Mouse (Mus musculus) gastrocnemius, postnatal 14 days (tissue): Measurements from ENCODE around the gene Efl1. TPM values are rescaled to one million over a fixed set of nuclear protein-coding genes. Genes with fewer than 3 reads are reported as not detected.

Experiments
- DNase-seq: peaks from one replicate; pipeline ENCODE4 v3.0.0; 2021; ENCODE audit warnings: mixed read lengths
- intact Hi-C: fragments of 180-260 bp; cut with DNase I; formaldehyde crosslinking; loops from one replicate; pipeline ENCODE4 v1.15.1; 2025; ENCODE audit warnings: low total_unique reads
- long read RNA-seq, 2 experiments: library from polyadenylated mRNA; stranded (forward); transcript quantifications; one replicate each; pipeline ENCODE4 v2.0.0; 2021
- total RNA-seq, 2 experiments: library from RNA; stranded (reverse); gene quantifications; 2 replicates each; pipeline ENCODE4 v1.2.3; 2021

Efl1 gene
- total RNA-seq: 1 to 10 TPM; 8.3 to 8.9 TPM
- long read RNA-seq, experiment 1, partial matches to known transcripts: 2 of 2 reads
- long read RNA-seq, experiment 1, other reads (novel, unspliced or antisense): 0 of 2 reads
- long read RNA-seq, experiment 2, partial matches to known transcripts: 2 of 5 reads
- long read RNA-seq, experiment 2, other reads (novel, unspliced or antisense): 2 of 5 reads

- peak; percentile 93 for DNase-seq
- intact Hi-C loops: no loop called here
These were observed at the start of gene Efl1, which contains the start of gene Saxo2 for GRCm38 (mm10) chr7:82648353-82649080. Gene Efl1, plus strand, starts transcription at chr7:82648614. Gene Saxo2, minus strand, starts transcription at chr7:82648528.

GRCm38 (mm10) chr7:82602008-82602407, 46.4 kb upstream of the Efl1 start:
- no peak for DNase-seq
- intact Hi-C loops: no loop called here

- DNase-seq: no peak
- intact Hi-C loops: no loop called here
These were observed 43.0 kb upstream of the Efl1 start for GRCm38 (mm10) chr7:82605425-82605824.

DNA sequence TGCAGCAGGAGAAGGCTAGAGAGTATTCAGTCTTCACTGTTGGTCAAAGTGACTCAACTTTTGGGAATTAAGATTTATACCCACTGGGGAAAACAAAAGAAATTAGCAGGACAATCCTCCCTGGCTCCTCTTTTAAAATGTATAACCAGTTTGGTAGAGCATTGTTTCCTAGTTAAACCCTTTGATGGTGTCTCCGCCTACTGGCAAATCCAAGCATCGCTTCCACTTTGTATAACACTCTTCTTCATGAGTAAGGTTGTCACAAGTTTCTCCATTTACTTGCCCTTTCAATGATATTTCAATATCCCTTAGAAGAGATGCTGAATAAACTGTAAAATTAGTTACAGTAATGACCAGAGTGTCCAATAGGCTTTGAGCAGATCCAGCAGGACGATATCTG, 38.8 kb upstream of the Efl1 start:
- intact Hi-C loops: no loop called here
- DNase-seq: no peak

DNA sequence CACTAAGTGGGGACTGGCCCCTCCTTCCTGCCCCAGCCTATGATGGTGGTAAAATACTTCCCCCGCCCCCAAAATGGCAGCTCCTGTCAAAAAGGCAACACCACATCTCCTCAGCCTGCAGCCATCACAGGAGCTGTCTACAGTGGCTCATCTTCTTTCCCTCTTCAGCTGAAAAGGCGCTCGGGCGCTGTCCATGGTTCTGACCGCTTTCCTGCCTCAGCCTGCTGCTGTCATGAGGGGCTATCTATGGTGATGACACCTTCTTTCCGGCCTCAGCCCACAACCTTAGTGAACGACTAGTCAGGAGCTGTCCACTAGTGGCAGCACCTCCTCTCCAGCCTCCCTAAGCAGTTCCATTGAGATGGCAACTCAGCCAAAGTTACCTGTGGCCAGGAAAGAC, 23.1 kb upstream of the Efl1 start:
- intact Hi-C loops: no loop called here

DNA sequence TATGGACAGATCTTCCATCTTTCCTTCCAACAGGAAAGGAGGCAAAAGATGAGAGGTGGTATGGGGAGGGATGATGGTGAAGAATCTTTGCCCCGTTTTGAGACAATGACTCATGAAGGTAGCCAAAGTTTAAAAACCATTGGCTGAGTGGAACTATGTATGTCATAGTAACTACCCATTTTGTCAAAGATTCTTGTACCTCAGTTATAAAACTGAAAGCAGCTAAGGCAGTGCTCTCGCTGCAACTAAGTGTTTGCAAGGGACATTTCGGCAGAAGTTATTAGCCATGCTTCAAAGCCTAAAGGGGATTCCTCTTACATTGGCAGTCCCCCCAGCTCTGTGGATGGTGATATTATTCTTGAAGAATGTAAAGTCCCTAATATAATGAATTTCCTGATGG, 1.2 kb upstream of the Efl1 start:
- no peak for DNase-seq
- intact Hi-C loops: no loop called here

More for the DNA sequence above, 23.1 kb upstream of the Efl1 start:
- peak; percentile 58 for DNase-seq

DNA sequence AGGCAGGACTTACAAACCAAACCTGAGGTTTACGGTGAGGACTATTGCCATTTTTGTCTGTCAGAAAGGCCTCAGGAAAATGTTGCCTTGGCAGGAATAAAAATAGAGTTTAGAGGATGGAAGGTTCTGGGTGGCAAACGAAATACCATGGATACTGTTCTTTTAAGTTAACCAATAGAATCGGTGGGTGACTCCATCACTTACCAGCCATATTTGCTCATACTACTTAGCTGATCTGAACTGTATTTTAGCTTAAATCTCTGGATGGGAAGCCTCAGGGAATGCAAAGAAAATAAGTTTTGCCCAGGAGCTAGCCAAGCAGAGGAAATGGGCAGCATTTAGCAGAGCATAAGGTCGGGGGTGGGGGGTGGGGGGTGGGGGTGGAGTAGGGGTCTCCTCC, 505 bp upstream of the Efl1 start:
- intact Hi-C loops: no loop called here
- DNase-seq: no peak

- DNase-seq: no peak
- intact Hi-C loops: no loop called here
These were observed 649 bp downstream of the Efl1 start for GRCm38 (mm10) chr7:82649081-82649445.

GRCm38 (mm10) chr7:82664604-82665003, 16.2 kb downstream of the Efl1 start:
- DNase-seq: no peak
- intact Hi-C loops: no loop called here

GRCm38 (mm10) chr7:82676001-82676400, 27.6 kb downstream of the Efl1 start:
- intact Hi-C loops: no loop called here
- DNase-seq: no peak

GRCm38 (mm10) chr7:82676834-82677233, 28.4 kb downstream of the Efl1 start:
- DNase-seq: no peak
- intact Hi-C loops: no loop called here

DNA sequence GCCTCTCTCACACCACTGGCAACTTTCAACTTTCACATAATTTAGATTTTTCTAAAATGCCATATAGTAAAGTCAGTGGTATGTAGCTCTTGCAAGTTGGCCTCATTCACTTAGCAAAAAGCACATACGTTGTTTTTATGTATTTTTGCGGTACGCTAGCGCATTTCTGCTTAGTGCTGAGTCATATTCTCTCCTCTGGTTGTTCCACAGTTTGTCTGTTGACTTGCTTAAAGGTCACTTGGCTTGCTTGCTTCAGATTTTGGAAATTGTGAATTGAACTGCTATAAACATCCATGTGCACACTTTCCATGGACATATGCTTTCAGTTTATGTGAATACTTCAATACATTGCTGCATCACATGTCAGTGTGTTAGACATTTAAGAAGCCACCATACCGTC, 31.5 kb downstream of the Efl1 start:
- intact Hi-C loops: no loop called here
- DNase-seq: no peak

DNA sequence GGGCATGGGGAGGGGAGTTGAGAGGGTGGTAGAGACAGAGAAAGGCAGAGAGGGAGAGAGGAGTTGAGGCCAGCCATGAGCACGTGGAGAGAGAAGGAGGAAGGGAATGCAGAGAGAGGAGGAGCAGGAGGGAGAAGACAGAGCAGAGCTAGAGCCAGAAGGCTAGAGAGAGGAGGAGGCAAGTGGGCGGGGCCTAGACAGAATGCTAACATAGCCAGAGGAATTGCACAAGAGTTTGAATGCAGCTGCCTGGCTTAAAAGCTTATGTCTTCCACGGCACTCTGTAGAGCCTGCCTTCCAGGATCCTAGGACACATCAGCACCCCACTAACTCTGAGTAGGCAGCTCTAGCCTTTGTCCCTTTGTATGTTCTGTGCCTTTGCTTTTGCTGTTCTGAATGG, 40.3 kb downstream of the Efl1 start:
- peak; percentile 58 for DNase-seq
- intact Hi-C loops: no loop called here

GRCm38 (mm10) chr7:82691021-82691738, 42.8 kb downstream of the Efl1 start:
- DNase-seq: no peak
- intact Hi-C loops: no loop called here

DNA sequence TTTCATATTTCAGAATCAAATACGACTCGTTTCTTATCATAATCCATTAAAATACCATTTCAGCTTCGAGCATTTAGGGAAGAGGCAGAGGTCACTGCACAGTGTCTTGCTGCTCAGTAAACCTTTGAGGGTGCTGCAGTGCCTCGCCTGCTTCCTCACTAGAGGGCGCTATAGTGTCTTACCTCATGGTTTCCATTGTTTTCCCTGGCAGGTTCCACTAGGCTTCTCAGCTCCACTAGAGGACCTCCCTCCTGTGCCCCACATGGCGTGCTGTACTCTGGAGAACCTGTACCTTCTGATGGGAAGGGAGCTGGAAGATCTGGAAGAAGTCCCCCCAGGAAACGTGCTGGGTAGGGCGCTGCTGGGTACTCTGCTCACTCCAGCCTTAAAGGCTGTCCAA, 49.3 kb downstream of the Efl1 start:
- DNase-seq: no peak
- intact Hi-C loops: no loop called here

- intact Hi-C loops: no loop called here
- DNase-seq: no peak
These were observed 50.6 kb downstream of the Efl1 start for GRCm38 (mm10) chr7:82698968-82699367.

DNA sequence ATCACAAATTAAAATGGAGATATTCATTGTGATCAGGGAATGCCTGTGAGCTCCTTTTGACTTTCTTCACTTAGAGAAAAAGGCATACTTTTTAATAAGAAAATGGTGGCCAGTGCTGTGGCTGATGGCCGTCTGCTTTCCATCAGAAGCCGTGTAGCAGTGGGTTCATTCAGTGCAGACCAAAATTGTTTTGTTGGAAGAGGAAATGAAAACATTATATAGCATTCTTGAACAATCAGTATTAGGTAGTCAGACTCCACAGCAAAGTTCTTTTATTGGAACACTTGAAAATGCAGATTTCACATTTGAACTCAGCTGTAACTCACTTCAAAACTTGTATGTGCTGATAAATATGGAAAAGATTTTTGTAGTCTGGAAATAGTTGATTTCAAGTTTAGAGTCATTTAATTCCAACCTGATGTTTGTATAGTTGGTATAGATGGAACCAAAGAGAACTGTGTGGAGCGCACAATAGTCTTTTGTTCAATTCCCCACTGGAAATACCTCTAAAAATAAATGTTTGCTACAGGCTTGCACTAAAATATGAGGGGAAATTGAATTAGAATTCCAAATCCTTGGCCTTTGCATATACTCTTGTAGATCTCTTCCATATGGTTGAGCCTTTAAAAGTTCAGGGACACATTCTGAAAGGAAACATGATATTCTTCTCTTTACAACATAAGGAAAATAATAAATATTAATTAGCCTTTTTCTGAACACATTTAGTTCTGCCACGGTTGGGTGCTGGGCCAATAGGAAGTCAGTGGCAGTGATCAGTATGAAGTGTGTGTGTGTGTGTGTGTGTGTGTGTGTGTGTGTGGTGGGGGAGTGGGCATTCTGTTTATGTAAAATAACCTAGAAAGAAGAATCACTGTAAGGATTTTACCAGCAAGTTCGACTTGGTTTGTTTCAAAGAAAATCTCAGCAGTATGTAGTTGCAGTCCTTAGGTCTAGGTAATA, 54.2 kb downstream of the Efl1 start:
- intact Hi-C loops: no loop called here
- no peak for DNase-seq

DNA sequence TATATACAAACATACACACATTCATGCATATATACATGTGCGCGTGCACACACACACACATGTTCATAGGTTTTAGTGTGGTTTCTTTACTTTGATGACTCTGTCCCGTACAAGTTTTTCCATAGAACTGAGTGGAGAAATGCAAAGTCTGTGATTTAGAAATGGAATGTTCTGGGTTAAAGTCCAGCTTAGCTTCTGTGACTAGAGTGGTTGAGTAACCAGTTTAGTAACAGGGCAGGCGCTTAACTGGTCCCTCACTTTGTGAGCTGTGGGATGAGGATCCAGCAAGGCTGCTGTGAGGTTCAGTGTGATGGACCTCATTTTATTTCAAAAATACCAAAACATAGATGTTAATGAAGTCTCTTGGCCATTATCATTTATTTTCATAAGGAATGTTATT, 60.8 kb downstream of the Efl1 start:
- intact Hi-C loops: no loop called here
- DNase-seq: no peak

- intact Hi-C loops: loop anchor here (5.0 kb wide), 1 partner anchor 147 kb away; no protein-coding TSS in a partner anchor
- DNase-seq: no peak
These were observed 66.9 kb downstream of the Efl1 start for GRCm38 (mm10) chr7:82715210-82715911.
